Mouse (Mus musculus) hindbrain, postnatal 0 days (tissue): Measurements from ENCODE around the gene Cfap57. TPM values are rescaled to one million over a fixed set of nuclear protein-coding genes. Genes with fewer than 3 reads are reported as not detected.

Experiments
- ATAC-seq: fragments of 200-750 bp; cut with Nextera tagmentation; 2 replicates; pipeline ENCODE4 v1.8.0; 2017; ENCODE audit warnings: mild to moderate bottlenecking, moderate TSS enrichment, moderate library complexity
- DNase-seq: peaks from one replicate; pipeline ENCODE4 v3.0.0-alpha.2; 2015; ENCODE audit warnings: low spot score
- H3K27ac ChIP-seq: fragments of 300-500 bp; sonication (generic); 2 replicates; pipeline ENCODE4 v1.5.1; 2014; ENCODE audit warnings: mild to moderate bottlenecking
- H3K27me3 ChIP-seq: fragments of 300-500 bp; sonication (generic); 2 replicates; pipeline ENCODE4 v1.6.1; 2014; ENCODE audit warnings: low read length, mixed read lengths; ENCODE audit not compliant: insufficient read depth
- H3K36me3 ChIP-seq: fragments of 300-500 bp; sonication (generic); 2 replicates; pipeline ENCODE4 v1.6.1; 2014; ENCODE audit warnings: low read length, mixed read lengths; ENCODE audit not compliant: insufficient read depth
- H3K4me1 ChIP-seq: fragments of 300-500 bp; sonication (generic); 2 replicates; pipeline ENCODE4 v1.6.1; 2014; ENCODE audit warnings: antibody characterized with exemption, low read length, mixed read lengths; ENCODE audit not compliant: insufficient read depth
- H3K4me2 ChIP-seq: fragments of 300-500 bp; sonication (generic); 2 replicates; pipeline ENCODE4 v1.6.1; 2014; ENCODE audit warnings: low read depth, mild to moderate bottlenecking, low read length, moderate library complexity, mixed read lengths
- H3K4me3 ChIP-seq: fragments of 300-500 bp; sonication (generic); 2 replicates; pipeline ENCODE4 v1.5.1; 2014; ENCODE audit warnings: low read length
- H3K9ac ChIP-seq: fragments of 300-500 bp; sonication (generic); replicated peaks from 2 replicates; pipeline ENCODE4 v1.6.1; 2014; ENCODE audit warnings: mild to moderate bottlenecking, low read length, moderate library complexity, mixed read lengths
- H3K9me3 ChIP-seq: fragments of 300-500 bp; sonication (generic); 2 replicates; pipeline ENCODE4 v1.6.1; 2016; ENCODE audit warnings: low read length, mixed read lengths
- CTCF ChIP-seq: IDR thresholded peaks from 2 replicates; pipeline ENCODE4 v1.5.1; 2016; ENCODE audit warnings: antibody characterized with exemption, control low read depth, low read depth
- WGBS: fragments of 180-500 bp; shearing (Covaris S2); extraction: QIAGEN DNeasy Blood & Tissue Kit; methylation state at CpG from one replicate; pipeline ENCODE4 v1.1.7; 2014; 5-methylcytosine and 5-hydroxymethylcytosine counted together
- polyA plus RNA-seq: library from polyadenylated mRNA; unstranded; fragments of >200 nt; fragmentation: Nextera tagmentation; extraction: Ambion mirVana; gene quantifications from 2 replicates; pipeline ENCODE4 v1.2.1, GENCODE M21; 2015
- total RNA-seq: library from RNA; depleted of rRNA; stranded (reverse); fragments of >200 nt; gene quantifications from 2 replicates; pipeline ENCODE4 v1.2.3, GENCODE M21; 2014; rRNA removed

The Cfap57 gene
- total RNA-seq (0.65 and 1.3 TPM in 2 replicates), polyA plus RNA-seq (0.70 and 1.2 TPM in 2 replicates)

DNA sequence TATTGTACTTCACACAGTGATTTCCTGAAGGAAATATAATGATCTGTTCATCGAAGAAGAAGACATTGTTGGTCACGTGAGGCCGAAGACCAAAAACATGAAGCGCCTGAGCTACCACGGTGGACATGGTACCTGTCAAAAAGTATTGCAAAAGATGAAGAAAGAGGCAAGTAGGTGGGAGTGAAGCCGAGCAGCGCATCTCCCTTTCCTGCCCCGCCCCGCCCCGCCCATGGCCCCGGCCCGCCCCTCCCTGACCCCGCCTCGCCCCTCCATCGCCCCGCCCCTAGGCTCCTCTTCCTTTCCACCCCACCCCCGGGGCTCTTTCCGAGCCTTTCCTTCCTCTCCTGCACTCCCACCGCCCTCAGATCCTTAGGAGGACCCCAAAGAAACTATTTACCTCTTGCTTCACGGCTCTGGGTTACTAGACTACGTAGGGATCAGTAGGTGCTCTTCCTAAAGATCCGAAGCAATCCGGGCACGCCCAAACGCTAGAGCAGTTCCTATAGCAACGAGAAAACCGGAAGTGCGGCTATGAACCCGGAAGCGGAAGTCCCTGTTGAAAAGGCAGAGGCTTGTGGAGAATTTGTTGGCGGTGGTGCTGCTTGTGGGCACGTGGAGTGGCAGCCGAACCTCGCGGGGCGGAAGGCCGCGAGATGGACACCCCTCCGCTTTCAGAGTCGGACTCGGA is at the start of gene Cfap57, which contains the start of gene Ebna1bp2:
Gene Cfap57, minus strand, starts transcription at position 499 of the 688 bp plus-strand sequence.
Gene Ebna1bp2, plus strand, starts transcription at position 521 of the 688 bp plus-strand sequence.
- TF ChIP-seq CTCF = no peak
- H3K27me3 ChIP-seq = no peaks in the 10 kb centered on the region
- H3K4me2 ChIP-seq = peak within 1 kb of the TSS; percentile 84
- DNase-seq (peak; percentile 96), ATAC-seq (peak; percentile 95)
- peak within 1 kb of the TSS; percentile 53 for H3K9ac ChIP-seq
- peaks cover 8% of the 10 kb centered on the region; the same call in 1 of the 2 replicates for H3K4me1 ChIP-seq
- H3K4me3 ChIP-seq = peak within 1 kb of the TSS; percentile 64
- WGBS = 2% methylated on average over 33 of the region's 41 CpGs
- peaks cover 18% of the 10 kb centered on the region for H3K36me3 ChIP-seq
- peak within 1 kb of the TSS; percentile 67; the same call in 1 of the 2 replicates for H3K27ac ChIP-seq
- no peaks in the 10 kb centered on the region; the same call in 1 of the 2 replicates for H3K9me3 ChIP-seq

GRCm38 (mm10) chr4:118658652-118659051 is 38.1 kb upstream of the Cfap57 start, which contains the start of gene Olfr62:
Olfr62 (plus strand) TSS chr4:118658952.
- H3K4me2 ChIP-seq = no peak within 1 kb of the TSS
- no peak within 1 kb of the TSS for H3K27ac ChIP-seq
- H3K27me3 ChIP-seq = no peaks in the 10 kb centered on the region
- H3K4me3 ChIP-seq = no peak within 1 kb of the TSS
- no peak for TF ChIP-seq CTCF
- no peaks in the 10 kb centered on the region for H3K9me3 ChIP-seq
- ATAC-seq (no peak), DNase-seq (no peak)
- H3K4me1 ChIP-seq = no peaks in the 10 kb centered on the region
- H3K9ac ChIP-seq = no peak within 1 kb of the TSS
- H3K36me3 ChIP-seq = no peaks in the 10 kb centered on the region

DNA sequence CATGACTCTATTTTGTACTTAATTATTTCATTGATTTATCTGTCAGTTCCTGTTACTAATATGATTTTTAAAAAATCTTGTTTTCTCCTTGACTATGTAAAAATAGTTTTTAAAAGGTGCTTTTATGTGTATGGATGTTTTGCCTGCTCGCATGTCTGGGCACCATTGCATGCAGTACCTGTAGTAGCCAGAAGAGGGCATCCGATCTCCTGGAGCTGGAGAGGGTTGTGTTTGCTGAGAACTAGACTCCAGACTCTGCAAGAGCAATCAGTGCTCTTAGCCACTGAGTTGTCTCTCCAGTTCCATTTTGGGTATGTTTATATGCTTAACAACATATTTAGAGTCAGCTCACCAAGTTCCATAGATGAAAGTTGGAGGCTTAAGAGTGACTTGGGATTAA is 24.7 kb upstream of the Cfap57 start:
- DNase-seq = peak; percentile 62
- no peak overlapping the region for H3K27ac ChIP-seq
- H3K9me3 ChIP-seq = no peaks in the 10 kb centered on the region
- no peaks in the 10 kb centered on the region for H3K36me3 ChIP-seq
- H3K9ac ChIP-seq = no peak overlapping the region
- 0 out of 2 replicates have a peak, but pooled peaks cover 4% of the 10 kb centered on the region for H3K4me1 ChIP-seq
- no peak for ATAC-seq
- no peak overlapping the region for H3K4me3 ChIP-seq
- 14% methylated on average over 2 of the region's 2 CpGs for WGBS
- H3K4me2 ChIP-seq = no peak overlapping the region
- H3K27me3 ChIP-seq = no peaks in the 10 kb centered on the region
- peak; percentile 85 for TF ChIP-seq CTCF

DNA sequence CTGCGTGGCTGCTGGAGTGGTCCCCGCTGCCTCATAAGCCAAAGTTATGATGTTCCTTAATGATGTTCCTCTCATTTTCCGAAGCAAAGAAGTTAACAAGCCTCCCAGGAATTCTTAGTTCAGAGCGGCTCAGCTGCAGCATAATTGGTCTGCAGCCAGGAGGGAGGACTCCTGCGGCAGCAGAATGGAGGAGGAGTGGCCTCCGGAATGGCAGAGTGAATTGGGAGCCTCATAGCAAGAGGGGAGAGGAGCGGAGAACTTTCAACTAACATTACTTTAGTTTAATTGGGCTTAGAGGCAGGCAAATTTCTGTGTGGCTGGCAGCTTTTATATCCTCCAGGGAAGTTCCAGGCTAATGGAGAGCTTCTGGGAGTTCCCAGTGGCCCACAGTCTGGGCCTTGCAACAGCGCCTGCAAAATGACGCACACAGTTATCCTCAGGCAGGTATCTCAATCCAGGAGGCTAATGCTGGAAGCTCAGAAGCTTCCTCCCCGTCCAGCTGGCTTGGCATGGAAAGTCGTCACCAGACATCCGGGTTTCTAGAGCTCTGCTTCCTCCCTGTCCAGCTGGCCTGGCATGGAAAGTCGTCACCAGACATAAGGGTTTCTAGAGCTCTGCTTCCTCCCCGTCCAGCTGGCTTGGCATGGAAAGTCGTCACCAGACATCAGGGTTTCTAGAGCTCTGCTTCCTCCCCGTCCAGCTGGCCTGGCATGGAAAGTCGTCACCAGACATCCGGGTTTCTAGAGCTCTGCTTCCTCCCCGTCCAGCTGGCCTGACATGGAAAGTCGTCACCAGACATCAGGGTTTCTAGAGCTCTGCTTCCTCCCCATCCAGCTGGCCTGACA is 22.0 kb upstream of the Cfap57 start:
- Histone ChIP-seq H3K9ac (no peak overlapping the region), H3K27me3 (no peaks in the 10 kb centered on the region), H3K27ac (no peak overlapping the region), H3K4me1 (0 out of 2 replicates have a peak, but pooled peaks cover 4% of the 10 kb centered on the region), H3K9me3 (no peaks in the 10 kb centered on the region), H3K36me3 (no peaks in the 10 kb centered on the region), H3K4me3 (no peak overlapping the region), H3K4me2 (0 out of 2 replicates have a peak overlapping the region, but pooled peaks have one; percentile 27)
- TF ChIP-seq CTCF = no peak
- 37% methylated on average over 20 of the region's 20 CpGs for WGBS
- DNase-seq = peak; percentile 71
- peak; percentile 47; the same call in 1 of the 2 replicates for ATAC-seq

- Histone ChIP-seq H3K4me1 (no peaks in the 10 kb centered on the region), H3K9me3 (no peaks in the 10 kb centered on the region), H3K27ac (no peak overlapping the region), H3K4me3 (no peak overlapping the region), H3K4me2 (no peak overlapping the region), H3K27me3 (no peaks in the 10 kb centered on the region), H3K9ac (no peak overlapping the region), H3K36me3 (peaks cover 28% of the 10 kb centered on the region)
- no peak for TF ChIP-seq CTCF
- DNase-seq (no peak), ATAC-seq (no peak)
- 70% methylated on average over 5 of the region's 5 CpGs for WGBS
Measured at GRCm38 (mm10) chr4:118630261-118630660, 9.7 kb upstream of the Cfap57 start.

- no peak for TF ChIP-seq CTCF
- WGBS = 90% methylated on average over 9 of the region's 9 CpGs
- H3K36me3 ChIP-seq = peaks cover 31% of the 10 kb centered on the region
- peaks cover 8% of the 10 kb centered on the region; the same call in 1 of the 2 replicates for H3K4me1 ChIP-seq
- DNase-seq = no peak
- peak overlapping the region; percentile 84 for H3K4me2 ChIP-seq
- H3K27ac ChIP-seq = no peak overlapping the region
- peak overlapping the region; percentile 64 for H3K4me3 ChIP-seq
- no peaks in the 10 kb centered on the region for H3K27me3 ChIP-seq
- no peak overlapping the region for H3K9ac ChIP-seq
- ATAC-seq = no peak
- H3K9me3 ChIP-seq = no peaks in the 10 kb centered on the region; the same call in 1 of the 2 replicates
Measured at GRCm38 (mm10) chr4:118621781-118622180, 1.2 kb upstream of the Cfap57 start.
